Mouse (Mus musculus): ENCODE data around the gene Syn3. TPM values are rescaled to one million over a fixed set of nuclear protein-coding genes. Genes with fewer than 3 reads are reported as not detected.
A peak's percentile ranks its signal among the peaks of the same experiment; 100 is the strongest.

Syn3 gene
- polyA plus RNA-seq, 1 experiment from 2014 or later: 0.99 TPM

DNA sequence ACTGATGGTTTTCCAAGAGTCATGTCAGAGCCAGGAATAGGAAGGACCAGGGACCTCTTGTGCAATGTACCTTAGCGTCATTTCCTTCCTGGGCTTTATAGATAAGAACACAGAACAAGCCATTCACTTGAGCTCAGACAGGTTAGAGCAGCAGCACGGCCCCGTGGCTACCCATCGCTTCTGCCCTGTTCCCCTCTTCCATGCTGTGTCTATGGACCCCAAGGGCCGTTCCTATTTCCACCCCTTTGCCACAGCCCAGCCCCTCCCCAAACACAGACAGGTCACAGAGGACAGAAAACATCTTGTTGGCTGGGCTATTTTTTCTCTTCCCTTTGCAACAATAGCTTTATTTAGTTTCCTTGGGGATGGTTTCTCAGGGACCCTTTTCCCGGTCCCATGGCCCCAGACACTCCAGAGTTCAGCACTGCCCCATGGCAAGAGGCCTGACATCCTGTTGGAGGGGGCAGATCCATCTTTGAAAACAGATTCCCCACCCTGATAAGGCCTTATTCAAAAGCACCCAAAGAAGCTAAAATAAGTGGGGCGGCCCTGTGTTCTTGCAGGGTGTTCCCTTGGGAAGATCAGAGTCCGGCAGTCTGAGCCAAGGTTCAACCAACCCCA, 359.5 kb downstream of the Syn3 start:
- H3K9me3 ChIP-seq (replicated peaks; ENCODE audit: control insufficient read depth, low read length): no peaks in the 10 kb centered on the region
- ATAC-seq (replicated peaks; ENCODE audit: insufficient number of reproducible peaks, low FRiP score, low TSS enrichment): 0 out of 2 replicates have a peak, but pooled peaks have one; percentile 35
- H3K9ac ChIP-seq (ENCODE audit: low read depth, low read length): no peak overlapping the region
- no peaks in the 10 kb centered on the region; the same call in 1 of the 2 replicates for H3K27me3 ChIP-seq (ENCODE audit: control insufficient read depth, insufficient read depth, low read length)
- no peaks in the 10 kb centered on the region for H3K36me3 ChIP-seq (ENCODE audit: control insufficient read depth, insufficient read depth, low read length)
- no peak overlapping the region for H3K4me3 ChIP-seq (ENCODE audit: low read depth, low read length)
- 57% methylated on average over 8 of the region's 8 CpGs for WGBS (ENCODE audit: insufficient replicate concordance)
- H3K4me2 ChIP-seq: no peak overlapping the region
- no peak overlapping the region for H3K27ac ChIP-seq (ENCODE audit: low read depth, low read length)
- H3K4me1 ChIP-seq (ENCODE audit: control insufficient read depth, insufficient read depth, low read length): peaks cover 4% of the 10 kb centered on the region; the same call in 1 of the 2 replicates

DNA sequence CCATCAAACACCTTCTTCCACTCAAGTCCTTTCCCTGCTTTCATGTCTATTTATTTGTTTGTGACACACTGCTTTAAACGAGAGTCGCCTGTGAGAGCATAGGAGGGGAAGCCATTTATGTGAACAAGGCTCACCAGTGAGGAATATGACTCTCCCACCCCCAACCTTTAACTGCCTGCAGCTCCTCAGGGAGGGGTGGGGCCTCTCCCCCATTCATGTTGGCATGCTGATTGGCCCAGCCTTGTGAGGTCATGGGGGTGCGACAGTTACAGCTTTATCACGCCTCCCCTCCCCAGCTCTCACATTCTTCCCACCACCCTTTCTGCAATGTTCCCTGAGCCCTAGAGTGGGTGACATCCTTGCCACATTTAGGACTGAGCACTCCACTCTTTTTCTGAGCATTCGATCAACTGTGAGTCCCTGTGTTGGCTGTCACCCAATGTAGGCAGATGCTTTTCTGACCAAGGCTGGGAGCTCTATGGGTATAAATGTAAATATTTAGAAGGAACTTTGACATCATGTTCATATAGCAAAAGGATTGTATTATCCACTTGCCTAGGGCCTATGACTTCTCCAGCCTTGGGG, 361.0 kb downstream of the Syn3 start:
- 49% methylated on average over 5 of the region's 5 CpGs for WGBS (ENCODE audit: insufficient replicate concordance)

DNA sequence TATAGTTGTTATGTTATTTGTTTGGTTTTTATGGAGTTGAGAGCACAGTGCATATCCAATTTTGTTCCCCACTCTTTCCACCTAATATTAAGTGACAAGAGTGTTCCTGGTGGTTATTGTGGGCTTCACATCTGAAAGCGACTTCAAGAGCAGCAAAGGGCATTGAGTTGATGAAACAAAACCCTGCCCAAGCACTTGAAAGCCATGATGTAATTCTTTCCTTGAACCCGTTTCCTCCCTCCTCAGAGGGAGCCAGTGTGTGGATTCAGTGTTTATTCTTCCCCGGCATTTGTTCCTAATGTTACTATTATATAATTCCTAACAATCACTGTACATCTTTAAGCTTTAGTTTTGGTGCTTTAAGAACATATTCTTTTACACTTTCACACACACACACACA, 361.6 kb downstream of the Syn3 start:
- Histone ChIP-seq H3K4me1 (ENCODE audit: control insufficient read depth, insufficient read depth, low read length) (peaks cover 4% of the 10 kb centered on the region; the same call in 1 of the 2 replicates), H3K4me2 (no peak overlapping the region), H3K4me3 (ENCODE audit: low read depth, low read length) (no peak overlapping the region), H3K9ac (ENCODE audit: low read depth, low read length) (no peak overlapping the region), H3K36me3 (ENCODE audit: control insufficient read depth, insufficient read depth, low read length) (no peaks in the 10 kb centered on the region), H3K27ac (ENCODE audit: low read depth, low read length) (no peak overlapping the region), H3K27me3 (ENCODE audit: control insufficient read depth, insufficient read depth, low read length) (no peaks in the 10 kb centered on the region; the same call in 1 of the 2 replicates), H3K9me3 (replicated peaks; ENCODE audit: control insufficient read depth, low read length) (no peaks in the 10 kb centered on the region)
- WGBS (ENCODE audit: insufficient replicate concordance): 45% methylated on average over 3 of the region's 3 CpGs
- no peak for ATAC-seq (replicated peaks; ENCODE audit: insufficient number of reproducible peaks, low FRiP score, low TSS enrichment)

More for the DNA sequence above, 361.0 kb downstream of the Syn3 start:
- H3K4me3 ChIP-seq (ENCODE audit: low read depth, low read length): no peak overlapping the region
- H3K4me1 ChIP-seq (ENCODE audit: control insufficient read depth, insufficient read depth, low read length): peaks cover 4% of the 10 kb centered on the region; the same call in 1 of the 2 replicates
- no peak overlapping the region for H3K9ac ChIP-seq (ENCODE audit: low read depth, low read length)
- H3K27ac ChIP-seq (ENCODE audit: low read depth, low read length): no peak overlapping the region
- H3K27me3 ChIP-seq (ENCODE audit: control insufficient read depth, insufficient read depth, low read length): no peaks in the 10 kb centered on the region; the same call in 1 of the 2 replicates
- no peaks in the 10 kb centered on the region for H3K9me3 ChIP-seq (replicated peaks; ENCODE audit: control insufficient read depth, low read length)
- no peaks in the 10 kb centered on the region for H3K36me3 ChIP-seq (ENCODE audit: control insufficient read depth, insufficient read depth, low read length)
- no peak overlapping the region for H3K4me2 ChIP-seq
- ATAC-seq (replicated peaks; ENCODE audit: insufficient number of reproducible peaks, low FRiP score, low TSS enrichment): no peak

DNA sequence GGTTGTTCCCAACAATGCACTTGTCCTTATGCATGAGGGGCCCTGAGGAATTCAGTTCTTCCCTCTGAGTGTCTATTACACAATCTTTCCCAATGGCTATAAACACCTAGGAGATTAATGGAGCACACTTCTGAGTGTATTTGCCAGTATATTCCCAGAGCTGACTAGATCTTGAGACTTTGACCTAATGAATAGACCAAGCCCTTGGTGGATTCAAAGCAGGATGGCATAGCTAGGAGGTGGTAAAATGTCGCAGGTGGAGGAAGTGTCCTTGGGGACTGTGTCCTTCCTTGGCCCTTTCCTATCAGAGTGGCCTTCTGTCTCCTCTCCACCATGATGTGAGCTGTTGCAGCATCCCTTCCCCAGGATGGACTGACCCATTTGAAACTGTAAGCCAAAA, 362.4 kb downstream of the Syn3 start:
- Histone ChIP-seq H3K9ac (ENCODE audit: low read depth, low read length) (no peak overlapping the region), H3K36me3 (ENCODE audit: control insufficient read depth, insufficient read depth, low read length) (no peaks in the 10 kb centered on the region), H3K27ac (ENCODE audit: low read depth, low read length) (no peak overlapping the region), H3K4me3 (ENCODE audit: low read depth, low read length) (no peak overlapping the region), H3K9me3 (replicated peaks; ENCODE audit: control insufficient read depth, low read length) (no peaks in the 10 kb centered on the region), H3K27me3 (ENCODE audit: control insufficient read depth, insufficient read depth, low read length) (no peaks in the 10 kb centered on the region), H3K4me1 (ENCODE audit: control insufficient read depth, insufficient read depth, low read length) (peaks cover 4% of the 10 kb centered on the region; the same call in 1 of the 2 replicates), H3K4me2 (no peak overlapping the region)
- 79% methylated on average over 1 of the region's 1 CpGs for WGBS (ENCODE audit: insufficient replicate concordance)
- no peak for ATAC-seq (replicated peaks; ENCODE audit: insufficient number of reproducible peaks, low FRiP score, low TSS enrichment)

DNA sequence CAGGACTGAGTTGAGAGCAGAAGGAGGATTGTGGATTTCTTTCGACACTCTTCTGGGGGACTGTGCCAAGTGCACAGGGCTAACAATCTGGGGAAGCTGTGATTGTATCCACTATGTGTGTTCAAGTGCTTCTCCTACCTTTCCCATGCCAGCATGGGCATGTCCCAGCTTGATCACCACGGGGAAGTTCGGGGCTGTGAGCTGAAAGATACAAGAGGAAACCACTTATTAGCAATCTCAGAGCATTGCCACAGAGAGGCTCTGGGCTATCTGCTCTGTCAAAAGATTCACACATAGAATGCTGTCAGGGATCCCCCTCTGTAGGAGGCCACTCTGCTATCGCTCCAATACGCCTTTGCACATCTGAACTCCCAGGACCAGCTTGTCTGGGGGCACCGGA, 363.8 kb downstream of the Syn3 start:
- Histone ChIP-seq H3K4me1 (ENCODE audit: control insufficient read depth, insufficient read depth, low read length) (peaks cover 4% of the 10 kb centered on the region; the same call in 1 of the 2 replicates), H3K9ac (ENCODE audit: low read depth, low read length) (no peak overlapping the region), H3K9me3 (replicated peaks; ENCODE audit: control insufficient read depth, low read length) (no peaks in the 10 kb centered on the region), H3K36me3 (ENCODE audit: control insufficient read depth, insufficient read depth, low read length) (no peaks in the 10 kb centered on the region), H3K27ac (ENCODE audit: low read depth, low read length) (no peak overlapping the region), H3K4me2 (no peak overlapping the region), H3K4me3 (ENCODE audit: low read depth, low read length) (no peak overlapping the region), H3K27me3 (ENCODE audit: control insufficient read depth, insufficient read depth, low read length) (no peaks in the 10 kb centered on the region)
- 58% methylated on average over 6 of the region's 6 CpGs for WGBS (ENCODE audit: insufficient replicate concordance)
- ATAC-seq (replicated peaks; ENCODE audit: insufficient number of reproducible peaks, low FRiP score, low TSS enrichment): no peak

DNA sequence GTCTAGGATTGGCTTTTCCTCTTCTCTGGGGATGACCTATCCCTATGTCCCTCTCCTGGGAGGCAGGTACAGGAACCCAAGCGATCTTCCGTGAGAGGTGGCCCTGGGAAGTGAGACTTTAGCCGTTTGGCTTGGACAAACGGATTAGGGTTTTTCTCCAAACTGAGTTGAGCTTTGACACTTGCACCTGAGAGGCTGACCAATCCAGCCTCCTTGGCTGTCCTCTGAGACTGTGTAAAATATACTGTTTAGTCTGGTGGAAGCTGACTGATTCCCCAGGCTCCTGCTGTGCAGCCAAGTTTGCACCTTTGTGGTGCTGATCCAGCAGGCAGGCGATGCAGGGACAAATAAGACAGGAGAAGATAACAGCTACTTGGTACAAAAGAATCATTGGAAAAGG, 364.4 kb downstream of the Syn3 start:
- WGBS (ENCODE audit: insufficient replicate concordance): 69% methylated on average over 5 of the region's 5 CpGs
- H3K27me3 ChIP-seq (ENCODE audit: control insufficient read depth, insufficient read depth, low read length): no peaks in the 10 kb centered on the region
- H3K36me3 ChIP-seq (ENCODE audit: control insufficient read depth, insufficient read depth, low read length): no peaks in the 10 kb centered on the region
- no peak overlapping the region for H3K27ac ChIP-seq (ENCODE audit: low read depth, low read length)
- ATAC-seq (replicated peaks; ENCODE audit: insufficient number of reproducible peaks, low FRiP score, low TSS enrichment): no peak
- H3K9ac ChIP-seq (ENCODE audit: low read depth, low read length): no peak overlapping the region
- H3K9me3 ChIP-seq (replicated peaks; ENCODE audit: control insufficient read depth, low read length): no peaks in the 10 kb centered on the region
- no peak overlapping the region for H3K4me2 ChIP-seq
- peaks cover 4% of the 10 kb centered on the region; the same call in 1 of the 2 replicates for H3K4me1 ChIP-seq (ENCODE audit: control insufficient read depth, insufficient read depth, low read length)
- no peak overlapping the region for H3K4me3 ChIP-seq (ENCODE audit: low read depth, low read length)

DNA sequence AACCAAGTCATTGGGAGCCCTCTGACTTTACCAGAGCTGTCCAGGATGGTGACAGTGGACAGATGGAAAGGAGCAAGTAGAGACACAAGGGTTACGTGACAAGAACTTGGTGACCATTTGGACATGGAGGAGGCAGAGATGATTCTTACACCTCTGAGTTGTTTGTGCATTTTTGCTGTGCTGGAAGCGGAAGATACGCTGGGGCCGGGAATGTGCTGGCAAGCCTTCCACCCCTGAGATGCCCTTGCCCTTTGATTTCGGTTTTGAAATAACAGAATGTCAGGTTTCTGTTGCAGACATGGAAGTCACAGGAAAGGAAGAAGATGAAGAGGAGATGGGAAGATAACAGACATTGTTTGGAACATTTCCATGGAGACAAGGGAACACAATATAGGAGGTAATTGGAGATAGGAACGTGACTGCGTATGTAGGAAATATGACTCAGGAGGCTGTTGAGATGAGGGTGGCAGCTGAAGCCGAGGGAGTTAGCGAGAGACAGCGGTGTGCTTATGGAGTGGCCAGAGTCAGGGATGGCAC, 366.2 kb downstream of the Syn3 start:
- Histone ChIP-seq H3K4me3 (ENCODE audit: low read depth, low read length) (no peak overlapping the region), H3K9me3 (replicated peaks; ENCODE audit: control insufficient read depth, low read length) (no peaks in the 10 kb centered on the region), H3K36me3 (ENCODE audit: control insufficient read depth, insufficient read depth, low read length) (no peaks in the 10 kb centered on the region), H3K27me3 (ENCODE audit: control insufficient read depth, insufficient read depth, low read length) (no peaks in the 10 kb centered on the region), H3K4me2 (no peak overlapping the region), H3K9ac (ENCODE audit: low read depth, low read length) (no peak overlapping the region), H3K27ac (ENCODE audit: low read depth, low read length) (no peak overlapping the region), H3K4me1 (ENCODE audit: control insufficient read depth, insufficient read depth, low read length) (no peaks in the 10 kb centered on the region)
- 76% methylated on average over 10 of the region's 10 CpGs for WGBS (ENCODE audit: insufficient replicate concordance)
- no peak for ATAC-seq (replicated peaks; ENCODE audit: insufficient number of reproducible peaks, low FRiP score, low TSS enrichment)

DNA sequence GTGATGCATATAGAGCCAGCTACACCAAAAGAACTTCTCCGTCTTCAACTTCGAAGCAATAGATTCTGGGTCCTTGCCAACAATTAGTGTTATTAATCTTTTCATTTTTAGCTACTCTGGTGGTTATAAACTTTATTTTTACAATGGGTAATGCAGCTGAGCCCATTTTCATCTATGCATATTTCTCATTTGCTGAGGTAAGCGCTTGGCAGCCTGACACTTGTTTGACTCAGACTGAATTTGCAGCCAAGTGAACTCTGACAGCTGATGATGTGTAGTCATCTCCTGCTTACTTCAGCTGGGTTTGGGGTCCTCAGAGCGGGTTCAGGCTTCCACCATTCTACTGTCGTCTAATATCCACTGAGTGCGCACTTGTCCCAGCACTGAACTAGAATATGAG, 369.6 kb downstream of the Syn3 start:
- no peaks in the 10 kb centered on the region for H3K36me3 ChIP-seq (ENCODE audit: control insufficient read depth, insufficient read depth, low read length)
- 91% methylated on average over 6 of the region's 6 CpGs for WGBS (ENCODE audit: insufficient replicate concordance)
- H3K27me3 ChIP-seq (ENCODE audit: control insufficient read depth, insufficient read depth, low read length): no peaks in the 10 kb centered on the region
- H3K9me3 ChIP-seq (replicated peaks; ENCODE audit: control insufficient read depth, low read length): no peaks in the 10 kb centered on the region
- no peak for ATAC-seq (replicated peaks; ENCODE audit: insufficient number of reproducible peaks, low FRiP score, low TSS enrichment)
- H3K4me1 ChIP-seq (ENCODE audit: control insufficient read depth, insufficient read depth, low read length): 0 out of 2 replicates have a peak, but pooled peaks cover 3% of the 10 kb centered on the region
- H3K27ac ChIP-seq (ENCODE audit: low read depth, low read length): no peak overlapping the region
- H3K4me3 ChIP-seq (ENCODE audit: low read depth, low read length): no peak overlapping the region
- H3K9ac ChIP-seq (ENCODE audit: low read depth, low read length): no peak overlapping the region
- no peak overlapping the region for H3K4me2 ChIP-seq

Data from heart, embryonic 11.5 days (tissue).